Mouse (Mus musculus): ENCODE results near the gene Ubc. TPM values are rescaled to one million over a fixed set of nuclear protein-coding genes. Genes with fewer than 3 reads are reported as not detected.

The Ubc gene
- total RNA-seq, 1 experiment from 2014 or later: 1,462 TPM

DNA sequence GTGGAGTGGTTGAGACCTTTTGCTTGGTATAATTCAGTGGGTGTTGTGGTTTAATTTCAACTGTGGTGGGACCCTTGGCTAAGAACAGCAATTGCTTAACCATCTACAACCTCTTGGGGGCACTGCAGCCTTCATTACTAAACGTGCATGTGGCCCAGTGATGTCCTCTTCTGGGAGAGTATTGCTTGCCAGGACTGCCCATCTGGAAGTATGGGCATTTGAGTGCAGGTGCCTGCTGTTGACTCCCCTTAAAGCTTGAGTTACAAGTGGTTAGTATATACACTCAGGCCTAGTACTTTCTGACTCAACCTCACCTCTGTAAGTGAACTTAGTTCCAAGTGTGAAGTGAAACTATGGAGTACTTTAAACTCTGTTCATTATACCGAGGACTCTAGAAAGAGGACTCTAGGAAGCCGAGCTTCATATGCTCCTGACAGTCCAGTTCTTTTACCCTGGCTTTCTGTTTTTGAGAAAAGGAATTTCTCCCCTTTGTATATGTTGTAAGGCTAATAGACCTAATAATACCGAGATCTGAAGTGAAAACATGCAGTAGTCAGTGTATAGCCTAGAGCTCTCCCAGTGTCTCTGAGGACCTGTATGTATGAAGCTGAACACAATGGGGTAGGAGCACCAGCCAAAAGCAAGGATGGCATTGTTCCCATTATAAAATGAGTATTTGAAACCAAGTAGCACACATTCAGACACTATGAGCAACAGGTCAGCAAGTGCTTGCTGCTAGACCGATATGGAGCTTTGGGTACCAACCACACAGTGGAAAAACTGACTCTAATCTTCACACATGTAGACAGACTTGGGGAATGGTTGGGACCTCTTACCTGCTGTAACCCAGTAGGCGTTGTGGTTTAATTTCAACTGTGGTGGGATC, 7.1 kb downstream of the Ubc start:
- DNase-seq: peak; percentile 39

DNA sequence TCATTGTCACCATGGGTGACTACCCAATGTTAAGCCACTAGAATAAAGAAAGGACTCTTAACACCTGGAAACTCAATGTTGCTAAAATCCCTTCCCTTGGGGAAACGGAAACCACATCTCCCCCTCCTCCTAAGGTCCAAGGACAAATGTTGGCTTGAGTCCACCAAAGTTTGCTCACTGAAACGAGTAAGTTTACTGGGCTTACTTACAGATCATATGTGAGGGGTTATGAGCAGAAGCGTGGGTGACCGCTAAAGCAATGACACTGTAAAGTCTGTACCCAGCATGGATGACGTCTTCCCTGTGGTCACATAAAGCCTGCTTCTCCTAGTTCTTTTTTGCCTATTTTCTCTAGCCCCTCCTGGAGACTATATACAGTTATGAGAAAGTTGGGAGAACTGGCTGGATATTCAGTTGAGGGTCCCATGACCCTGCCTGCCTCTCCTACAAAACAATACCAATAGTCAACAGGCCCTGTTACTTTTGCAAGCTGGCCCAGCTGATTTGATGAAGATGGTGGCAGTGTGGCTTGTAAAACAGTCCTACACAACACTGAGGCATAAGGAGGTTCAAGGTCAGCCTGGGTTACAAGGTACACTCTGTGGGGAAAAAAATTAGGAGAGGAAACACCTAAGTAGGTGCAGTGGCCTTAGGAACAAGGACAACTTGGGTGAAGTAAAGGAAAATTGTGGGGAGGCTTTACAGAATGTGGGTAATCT, 7.9 kb downstream of the Ubc start:
- DNase-seq: no peak

DNA sequence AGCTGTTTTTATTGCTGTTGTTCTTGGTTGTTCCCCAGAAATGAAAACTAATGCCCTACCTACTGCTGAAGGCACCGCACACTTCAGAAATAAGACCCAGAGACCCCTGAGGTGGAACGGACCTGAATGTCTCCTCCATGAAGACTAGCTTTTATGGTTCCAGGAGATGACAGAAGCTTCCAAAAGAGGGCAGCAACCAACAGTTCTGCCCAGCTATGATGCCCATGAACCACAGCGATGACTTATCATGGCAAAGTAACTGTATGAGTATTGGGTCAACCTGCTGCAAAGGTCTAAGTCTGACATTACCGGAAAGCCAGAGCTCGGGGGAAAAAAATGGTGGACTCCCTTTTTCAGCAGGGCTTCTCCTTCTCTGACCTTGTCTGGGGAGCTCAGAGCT, 11.1 kb downstream of the Ubc start:
- DNase-seq: no peak

DNA sequence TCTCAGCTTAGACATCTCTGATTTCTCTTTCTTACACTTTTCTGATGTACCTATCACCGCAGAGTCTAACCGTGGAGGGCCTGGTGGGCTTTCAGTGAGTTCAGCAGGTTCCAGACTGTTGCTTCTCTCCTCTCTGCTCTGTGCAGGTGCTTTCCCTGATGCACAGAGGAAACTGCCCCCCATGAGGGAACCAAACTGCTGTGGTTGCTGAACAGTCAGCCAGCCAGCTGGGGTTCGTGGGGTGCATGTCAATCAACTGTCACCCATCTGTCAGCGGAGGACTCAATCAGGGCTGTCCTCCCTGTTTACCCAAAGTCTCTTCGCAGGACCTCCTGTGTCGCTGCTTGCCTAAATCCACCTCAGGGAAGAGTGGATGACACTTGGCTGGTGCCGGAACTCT, 12.8 kb downstream of the Ubc start:
- DNase-seq: no peak

DNA sequence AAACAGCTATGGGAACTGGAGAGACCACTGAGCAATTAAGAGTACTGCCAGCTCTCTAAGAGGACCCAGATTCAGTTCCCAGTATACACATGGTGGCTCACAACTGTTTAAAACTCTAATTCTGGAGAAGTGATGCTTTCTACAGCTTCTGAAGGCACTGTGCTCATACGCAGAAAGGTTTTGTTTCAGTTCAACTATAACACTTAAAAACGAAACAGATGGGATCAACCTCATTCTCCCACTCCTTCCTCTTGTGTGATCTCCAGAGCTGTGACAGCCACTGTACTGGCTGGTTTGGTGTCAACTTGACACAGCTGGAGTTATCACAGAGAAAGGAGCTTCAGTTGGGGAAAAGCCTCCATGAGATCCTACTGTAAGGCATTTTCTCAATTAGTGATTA, 14.1 kb downstream of the Ubc start:
- no peak for DNase-seq

DNA sequence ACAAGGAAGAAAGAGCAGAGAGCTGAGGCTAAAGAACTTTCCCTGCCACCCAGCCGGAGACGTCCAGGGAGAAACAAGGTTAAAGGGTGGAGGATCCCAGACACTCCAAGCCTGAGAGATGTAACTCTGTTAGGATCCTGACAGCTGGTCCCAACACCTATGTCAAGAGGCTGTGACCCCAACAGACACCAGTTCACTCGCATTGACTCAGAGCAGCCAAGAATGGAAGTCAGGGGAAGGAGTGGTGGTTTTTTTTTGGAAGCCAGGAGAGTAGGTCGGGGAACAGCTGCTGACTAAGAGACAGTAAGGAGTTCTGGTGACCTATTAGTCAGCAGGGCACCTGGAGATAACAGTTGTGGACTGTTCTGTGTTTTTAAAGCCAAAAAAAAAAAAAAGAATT, 18.0 kb downstream of the Ubc start:
- DNase-seq: no peak

DNA sequence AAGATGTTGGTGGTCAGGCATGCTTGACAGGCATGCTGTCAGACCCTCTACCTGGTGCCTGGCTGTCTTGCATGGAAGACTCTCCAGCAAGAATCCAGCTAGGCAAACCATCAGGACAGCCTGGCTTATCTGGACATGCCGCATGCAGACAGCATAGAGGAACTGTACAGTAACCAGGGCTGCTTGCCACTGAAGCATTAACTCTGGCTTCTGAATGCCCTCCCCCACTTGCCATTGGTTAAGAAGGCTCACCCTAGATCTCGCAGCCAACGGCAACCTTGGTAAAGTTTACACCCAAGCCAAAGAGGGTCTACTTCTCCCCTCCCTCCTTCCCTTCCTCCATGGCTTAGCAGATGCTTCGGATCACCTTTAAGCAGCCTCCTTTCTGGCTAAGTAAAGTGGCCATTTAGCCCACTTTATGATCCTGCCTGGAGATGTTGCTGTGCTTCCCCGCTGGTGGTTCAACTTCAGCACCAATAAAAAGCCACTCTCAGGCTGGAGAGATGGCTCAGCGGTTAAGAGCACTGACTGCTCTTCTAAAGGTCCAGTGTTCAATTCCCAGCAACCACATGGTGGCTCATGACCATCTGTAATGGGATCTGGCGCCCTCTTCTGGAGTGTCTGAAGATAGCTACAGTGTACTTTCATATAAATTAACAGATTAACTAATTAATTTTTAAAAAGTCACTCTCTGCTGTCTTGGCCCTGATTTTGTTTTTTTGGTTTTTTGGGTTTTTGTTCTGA, 18.9 kb downstream of the Ubc start:
- DNase-seq: no peak

DNA sequence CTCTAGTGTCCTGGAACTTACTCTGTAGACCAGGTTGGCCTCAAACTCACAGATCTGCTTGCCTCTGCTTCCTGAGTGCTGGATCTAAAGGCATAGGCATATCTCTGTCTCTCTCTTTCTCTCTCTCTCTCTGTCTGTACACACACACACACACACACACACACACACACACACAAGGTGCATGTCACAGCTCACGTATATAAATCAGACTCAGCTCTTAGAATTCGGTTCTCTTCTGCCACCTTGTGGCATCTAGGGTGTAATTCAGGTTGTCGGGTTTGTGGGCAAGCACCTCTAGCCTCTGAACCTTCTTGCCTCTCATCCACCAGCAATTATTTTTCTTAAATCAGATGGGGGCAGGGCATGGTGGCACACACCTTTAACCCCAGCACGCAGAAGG, 21.4 kb downstream of the Ubc start:
- DNase-seq: peak; percentile 50

DNA sequence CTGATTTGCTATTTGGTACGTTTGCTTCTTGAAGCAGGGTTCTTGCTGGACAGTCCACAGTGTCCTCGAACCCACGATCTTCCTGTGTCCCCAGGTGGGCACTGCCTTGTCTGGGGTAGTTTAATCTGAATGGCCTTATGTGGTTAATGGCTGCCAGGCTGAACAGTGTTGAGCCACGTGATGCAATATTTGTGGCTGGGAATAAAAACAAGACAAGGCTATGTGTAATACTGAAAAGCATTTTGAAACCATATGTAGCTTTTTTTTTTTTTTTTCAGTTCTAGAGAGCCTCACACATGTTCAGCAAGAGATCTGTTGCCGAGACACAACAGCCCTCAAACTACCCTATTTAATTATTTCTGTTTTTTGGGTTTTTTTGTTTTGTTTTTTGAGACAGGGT, 21.8 kb downstream of the Ubc start:
- no peak for DNase-seq

DNA sequence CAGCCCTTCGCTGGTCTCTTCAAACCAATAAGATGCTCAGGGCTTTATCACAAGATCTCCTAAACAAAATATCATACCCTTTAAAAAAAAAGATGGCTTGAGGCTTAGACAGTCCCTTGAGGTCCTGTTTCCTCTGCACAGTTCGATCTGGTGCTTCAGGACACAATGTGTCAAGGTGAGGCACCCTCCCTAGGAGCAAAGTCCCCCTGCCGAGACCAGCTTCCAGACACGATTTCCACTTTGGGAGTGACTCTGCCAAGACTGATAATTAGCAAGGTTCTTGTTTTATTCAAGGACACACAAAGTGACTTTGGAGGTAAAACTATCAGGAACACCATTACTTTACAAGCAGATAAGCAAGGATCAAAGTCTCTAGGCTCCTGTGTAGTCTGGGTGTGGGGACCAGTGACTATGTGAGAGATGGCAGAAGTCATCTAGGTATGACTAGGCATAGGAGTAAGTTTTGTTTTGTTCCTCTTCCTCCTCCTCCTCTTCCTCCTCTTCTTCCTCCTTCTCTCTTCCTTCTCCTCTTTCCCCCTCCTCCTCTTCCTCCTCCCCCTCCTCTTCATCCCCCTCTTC, 25.1 kb downstream of the Ubc start:
- DNase-seq: no peak

DNA sequence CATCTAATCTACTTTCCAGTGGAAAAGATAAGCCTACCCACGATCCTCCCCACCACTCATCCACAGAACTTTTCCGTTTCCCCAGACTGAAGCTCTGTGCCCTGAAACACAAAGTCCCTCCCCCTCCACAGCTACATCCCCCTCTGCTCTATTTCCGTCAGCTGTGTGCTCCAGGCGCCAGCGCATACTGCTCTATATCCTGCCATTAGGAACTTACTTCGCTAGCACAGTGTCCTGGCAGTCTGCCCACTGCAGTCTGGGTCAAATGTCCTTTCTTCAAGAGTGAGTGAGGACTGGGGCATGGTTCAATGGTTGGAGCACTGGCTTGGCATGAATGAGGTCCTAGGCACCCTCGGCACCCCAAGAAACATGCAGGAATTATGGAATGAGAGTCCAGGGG, 26.1 kb downstream of the Ubc start:
- DNase-seq: peak; percentile 57

DNA sequence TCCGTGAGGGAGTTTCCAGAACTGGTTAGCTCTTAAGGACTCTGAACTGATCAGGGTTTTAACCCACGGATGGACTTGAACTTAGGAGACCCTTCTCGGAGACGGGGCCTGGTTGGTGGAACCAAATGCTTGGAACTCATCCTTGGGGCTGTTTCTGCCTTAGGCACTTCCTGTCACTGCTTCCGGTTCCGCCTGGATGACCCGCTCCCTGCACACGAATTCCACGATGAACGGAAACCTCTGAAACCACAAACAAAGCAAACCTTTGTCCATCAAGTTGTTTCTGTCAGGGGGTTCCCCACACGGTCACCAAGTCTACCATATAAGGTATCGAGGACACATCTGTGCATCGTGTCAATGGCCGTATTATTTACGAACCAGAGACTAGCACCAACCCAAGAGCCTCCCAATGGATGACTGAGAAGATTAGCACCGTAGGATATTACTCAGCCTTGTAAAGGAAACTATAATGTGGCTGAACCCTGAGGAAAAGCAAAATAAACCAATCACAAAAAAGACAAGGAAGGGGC, 29.0 kb downstream of the Ubc start:
- no peak for DNase-seq

DNA sequence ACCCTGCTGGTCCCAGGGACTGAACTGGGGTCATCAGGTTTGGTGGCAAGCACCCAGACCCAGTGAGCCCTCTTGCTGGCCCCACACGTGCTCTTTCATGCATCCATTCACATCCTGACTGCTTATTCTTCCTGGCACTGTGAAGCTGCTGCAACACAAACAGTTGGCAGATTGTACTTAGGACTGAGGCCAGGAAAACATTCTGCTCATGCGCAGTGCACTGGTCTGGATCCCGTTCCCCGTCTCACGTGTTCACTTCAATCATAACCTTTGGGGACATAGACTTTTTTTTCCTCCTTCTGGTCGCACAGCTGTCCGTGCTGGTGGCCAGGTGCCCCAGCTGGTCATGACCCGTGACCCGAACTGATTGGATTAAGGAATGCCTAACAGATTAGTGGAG, 29.4 kb downstream of the Ubc start:
- no peak for DNase-seq

DNA sequence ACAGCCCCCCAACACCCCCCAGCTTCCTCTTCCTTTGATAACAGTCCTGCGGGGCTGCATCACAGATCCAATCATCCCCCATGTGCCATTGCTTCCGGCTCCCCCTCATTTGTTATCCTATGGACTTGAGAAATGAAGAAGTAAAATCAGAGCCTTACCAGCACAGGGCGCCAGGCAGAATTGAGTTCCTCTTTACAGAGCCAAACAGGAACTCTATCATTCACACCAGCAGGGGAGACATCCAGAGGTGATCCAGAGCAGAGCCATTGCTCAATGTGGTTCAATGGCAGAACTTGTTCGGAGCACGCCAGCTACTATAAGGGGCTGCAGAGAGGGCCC, 31.8 kb downstream of the Ubc start:
- no peak for DNase-seq

DNA sequence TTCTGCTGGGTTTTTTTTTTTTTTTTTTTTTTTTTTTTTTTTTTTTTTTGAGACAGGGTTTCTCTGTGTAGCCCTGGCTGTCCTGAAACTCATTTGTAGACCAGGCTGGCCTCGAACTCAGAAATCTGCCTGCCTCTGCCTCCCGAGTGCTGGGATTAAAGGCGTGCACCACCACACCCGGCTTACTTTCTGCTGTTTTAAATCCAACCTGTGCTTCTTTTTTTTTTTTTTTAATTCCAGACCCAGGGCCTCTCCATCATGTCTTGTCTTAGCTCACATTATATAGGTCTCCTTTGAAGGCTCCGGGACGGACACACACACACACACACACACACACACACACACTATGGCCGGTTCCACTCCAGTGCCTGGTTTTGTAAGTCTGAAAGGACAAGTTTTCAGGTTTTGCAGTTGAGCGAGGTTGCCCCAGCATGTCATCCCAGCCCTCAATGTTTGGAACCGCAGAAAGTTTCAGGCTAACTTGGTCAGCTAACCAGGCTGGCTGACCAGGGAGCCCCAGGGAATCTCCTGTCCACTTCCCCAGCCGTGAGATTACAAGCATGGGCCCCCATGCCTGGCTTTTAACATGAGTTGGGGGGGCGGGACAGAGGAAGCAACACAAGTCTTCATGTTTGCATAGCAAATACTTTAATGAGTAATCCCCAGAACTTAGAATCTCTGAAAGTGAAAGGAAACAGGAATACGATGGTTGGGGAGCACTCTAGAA, 32.3 kb downstream of the Ubc start:
- no peak for DNase-seq

DNA sequence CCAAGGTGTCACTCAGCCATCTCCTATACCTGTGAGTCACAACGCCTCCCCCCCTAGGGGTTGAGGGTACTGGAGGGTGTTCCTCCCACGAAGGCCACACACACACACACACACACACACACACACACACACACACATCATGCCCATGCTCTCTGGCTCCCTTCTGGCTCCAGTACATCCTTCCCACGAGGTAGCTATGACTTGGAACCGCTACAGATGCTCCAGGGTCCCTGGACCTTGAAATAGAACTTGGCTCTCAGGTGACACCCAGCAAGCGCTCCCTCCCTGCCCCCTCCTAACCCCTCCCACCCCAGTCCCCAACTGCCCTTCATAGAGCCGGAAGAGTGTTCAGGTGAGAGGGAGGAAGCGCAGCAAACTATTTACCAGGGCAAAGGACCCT, 34.4 kb downstream of the Ubc start:
- DNase-seq: no peak

DNA sequence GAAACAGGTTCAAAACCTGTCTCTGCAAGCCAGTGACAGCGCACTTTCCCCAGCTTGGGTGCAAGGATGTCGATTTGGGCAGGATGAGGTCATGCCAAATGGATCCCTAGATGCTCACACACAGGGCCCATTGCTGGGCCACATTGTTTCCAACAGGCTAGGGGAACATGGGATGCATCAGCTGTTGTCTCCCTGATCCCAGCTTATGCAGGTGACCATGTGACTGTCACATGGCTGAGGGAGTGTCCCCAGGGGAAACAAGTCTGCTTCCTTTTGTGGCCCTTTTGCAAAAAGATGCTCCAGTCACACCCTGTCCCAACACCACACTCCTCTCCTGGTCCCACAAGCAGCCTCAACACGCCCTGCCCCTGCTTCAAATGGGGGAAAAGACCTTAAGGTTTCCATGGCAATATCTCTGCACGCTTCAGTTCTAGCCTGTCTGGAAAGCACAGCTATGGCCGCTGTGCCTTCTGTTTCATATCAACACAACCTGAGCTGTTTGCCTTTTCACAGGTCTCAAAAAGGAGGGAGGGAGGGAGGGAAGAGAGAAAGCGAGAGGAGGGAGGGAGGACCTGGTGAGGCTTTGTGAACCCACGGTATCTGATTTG, 35.0 kb downstream of the Ubc start:
- DNase-seq: no peak

DNA sequence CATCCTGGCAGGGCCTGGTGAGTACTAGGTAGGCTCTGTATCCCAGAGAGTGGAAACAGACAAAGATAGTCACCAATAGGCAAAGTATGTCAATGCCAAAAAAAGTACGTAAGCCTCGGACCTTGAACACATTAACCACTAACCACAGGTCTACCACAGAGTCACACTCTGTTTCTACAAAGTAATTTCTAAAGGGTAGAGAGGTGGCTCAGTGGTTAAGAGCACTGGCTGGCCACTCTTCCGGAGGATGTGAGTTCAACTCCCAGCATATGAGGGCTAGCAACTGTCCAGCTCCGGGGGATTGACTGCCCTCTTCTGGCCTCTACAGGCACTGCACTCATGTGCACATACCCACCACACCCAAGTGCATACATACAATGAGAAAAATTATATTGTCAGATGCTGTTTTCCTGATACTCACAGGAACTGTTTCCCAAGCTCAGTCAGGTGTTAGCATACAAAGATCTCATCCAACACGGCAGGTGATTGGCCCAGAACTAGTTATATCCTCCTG, 37.2 kb downstream of the Ubc start:
- DNase-seq: no peak

DNA sequence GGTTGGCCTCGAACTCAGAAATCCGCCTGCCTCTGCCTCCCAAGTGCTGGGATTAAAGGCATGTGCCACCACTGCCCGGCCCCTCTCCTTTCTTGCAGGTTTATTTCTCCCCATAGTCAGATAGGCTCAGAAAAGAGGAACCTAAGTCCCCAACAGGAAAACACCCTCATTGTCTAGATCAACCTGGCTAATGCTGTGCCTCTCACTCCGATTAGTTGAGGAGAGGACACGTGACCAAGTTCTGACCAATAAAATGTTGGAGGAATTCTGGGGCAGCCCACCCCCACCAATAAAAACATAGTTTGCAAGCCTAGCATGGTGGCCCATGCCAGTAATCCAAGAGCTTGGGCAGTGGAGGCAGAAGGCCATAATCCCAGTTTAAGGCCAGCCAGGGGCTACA, 38.1 kb downstream of the Ubc start:
- no peak for DNase-seq

DNA sequence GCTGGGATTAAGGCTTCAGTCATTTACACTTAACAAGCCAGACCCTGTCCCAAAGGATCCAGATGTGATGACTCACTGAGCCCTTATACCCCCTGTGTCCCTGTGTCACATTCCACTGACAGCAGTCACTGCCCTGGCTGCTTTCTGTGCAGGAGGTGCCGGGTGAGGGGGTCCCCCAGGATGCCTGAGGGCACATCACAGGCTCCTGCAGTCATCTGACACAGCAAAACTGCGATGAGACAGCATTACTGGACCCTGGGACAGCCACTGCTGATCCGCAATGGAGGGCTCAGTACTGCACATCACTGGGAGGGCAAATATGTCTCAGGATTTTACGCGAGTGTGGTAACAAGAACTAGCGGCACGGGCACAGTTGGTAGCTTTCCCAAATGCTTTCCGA, 38.9 kb downstream of the Ubc start:
- DNase-seq: no peak

DNA sequence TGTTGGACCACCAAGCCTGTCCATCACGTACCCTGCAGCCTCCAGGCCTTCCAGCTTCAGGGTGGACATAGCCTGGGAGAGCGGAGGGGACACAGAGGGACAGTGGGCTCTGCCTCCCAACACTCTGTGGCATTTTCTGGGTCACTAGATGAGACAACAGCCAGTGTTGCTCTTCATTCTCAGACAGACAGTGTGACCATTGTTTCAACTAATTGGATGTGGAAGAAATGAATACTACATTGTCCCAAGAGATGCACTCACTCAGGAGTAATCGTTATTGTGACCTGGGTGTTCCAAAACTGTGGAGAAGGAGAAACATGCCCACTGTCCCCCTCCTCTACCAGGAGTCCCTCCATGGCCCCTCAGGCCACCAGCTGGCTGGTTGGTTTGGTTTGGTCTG, 40.6 kb downstream of the Ubc start:
- DNase-seq: no peak

Data from adrenal gland, postnatal 25 days (tissue).